Mouse (Mus musculus) heart, adult 2 months (tissue): ENCODE data around the gene Serpina1e.

Source experiments
- CTCF ChIP-seq: fragments of 200-600 bp; IDR thresholded peaks from 2 replicates; pipeline ENCODE4 v1.8.1; 2022; ENCODE audit warnings: antibody characterized with exemption, mild to moderate bottlenecking, moderate library complexity
- EP300 ChIP-seq: fragments of 200-500 bp; IDR thresholded peaks from 2 replicates; pipeline ENCODE4 v1.6.1; 2011; ENCODE audit warnings: low read depth, low read length, control low read depth; ENCODE audit not compliant: insufficient read depth
- POLR2A ChIP-seq: fragments of 200-500 bp; IDR thresholded peaks from 2 replicates; pipeline ENCODE4 v1.6.1; 2011; ENCODE audit warnings: mild to moderate bottlenecking, low read depth, low read length, control low read depth; ENCODE audit not compliant: insufficient read depth

- TF ChIP-seq CTCF = no peak
- no peak for TF ChIP-seq POLR2A
- no peak for TF ChIP-seq EP300
Observed at GRCm38 (mm10) chr12:103985868-103986267, 27.1 kb upstream of the Serpina1e start.
